Mouse (Mus musculus): Measurements from ENCODE around the gene 2510039O18Rik. TPM values are rescaled to one million over a fixed set of nuclear protein-coding genes. Genes with fewer than 3 reads are reported as not detected.

2510039O18Rik gene
- polyA plus RNA-seq, 1 experiment from 2014 or later: 23.5 TPM

GRCm38 (mm10) chr4:147995311-147995710 is 54.6 kb downstream of the 2510039O18Rik start:
- no peak for ATAC-seq (ENCODE audit: insufficient number of reproducible peaks, insufficient read depth, low FRiP score, low TSS enrichment, low read depth)
- Histone ChIP-seq H3K4me2 (no peak overlapping the region), H3K9ac (replicated peaks) (no peak overlapping the region), H3K27me3 (no peaks in the 10 kb centered on the region), H3K27ac (no peak overlapping the region), H3K36me3 (no peaks in the 10 kb centered on the region), H3K4me1 (replicated peaks) (no peaks in the 10 kb centered on the region), H3K4me3 (replicated peaks) (no peak overlapping the region), H3K9me3 (no peaks in the 10 kb centered on the region)
- 84% methylated on average over 3 of the region's 3 CpGs for WGBS

Other genes with a start within 250 kb of the 2510039O18Rik start
- gene Zfp534, start 238.3 kb upstream of the 2510039O18Rik start, polyA plus RNA-seq (2016; fragmentation: Nextera tagmentation; extraction: Ambion mirVana): not detected in 2 replicates
- 8.0 and 8.4 TPM in 2 replicates for gene Zfp984, start 131.1 kb upstream of the 2510039O18Rik start, polyA plus RNA-seq (2016; fragmentation: Nextera tagmentation; extraction: Ambion mirVana)
- gene Zfp933, start 92.5 kb upstream of the 2510039O18Rik start, polyA plus RNA-seq (2016; fragmentation: Nextera tagmentation; extraction: Ambion mirVana): 6.1 and 6.4 TPM in 2 replicates
- gene Miip, start 72.1 kb upstream of the 2510039O18Rik start, polyA plus RNA-seq (2016; fragmentation: Nextera tagmentation; extraction: Ambion mirVana): 48.4 and 49.1 TPM in 2 replicates
- 14.1 and 14.8 TPM in 2 replicates for gene Fv1, start 71.9 kb upstream of the 2510039O18Rik start, polyA plus RNA-seq (2016; fragmentation: Nextera tagmentation; extraction: Ambion mirVana)
- 32.3 and 32.5 TPM in 2 replicates for gene Mfn2, start 36.2 kb upstream of the 2510039O18Rik start, polyA plus RNA-seq (2016; fragmentation: Nextera tagmentation; extraction: Ambion mirVana)
- 51.2 and 56.3 TPM in 2 replicates for gene Plod1, start 4.1 kb upstream of the 2510039O18Rik start, polyA plus RNA-seq (2016; fragmentation: Nextera tagmentation; extraction: Ambion mirVana)
- gene Nppb, start 44.9 kb downstream of the 2510039O18Rik start, polyA plus RNA-seq (2016; fragmentation: Nextera tagmentation; extraction: Ambion mirVana): 0.28 TPM in 1 of 2 replicates, not detected in the other
- 0.74 and 1.5 TPM in 2 replicates for gene Nppa, start 59.8 kb downstream of the 2510039O18Rik start, polyA plus RNA-seq (2016; fragmentation: Nextera tagmentation; extraction: Ambion mirVana)
- gene Clcn6, start 97.9 kb downstream of the 2510039O18Rik start, polyA plus RNA-seq (2016; fragmentation: Nextera tagmentation; extraction: Ambion mirVana): 8.5 and 8.8 TPM in 2 replicates
- gene Mthfr, start 98.2 kb downstream of the 2510039O18Rik start, polyA plus RNA-seq (2016; fragmentation: Nextera tagmentation; extraction: Ambion mirVana): 27.3 and 28.9 TPM in 2 replicates
- gene Agtrap, start 147.1 kb downstream of the 2510039O18Rik start, polyA plus RNA-seq (2016; fragmentation: Nextera tagmentation; extraction: Ambion mirVana): 11.2 and 12.0 TPM in 2 replicates
- 104 and 107 TPM in 2 replicates for gene Mad2l2, start 189.5 kb downstream of the 2510039O18Rik start, polyA plus RNA-seq (2016; fragmentation: Nextera tagmentation; extraction: Ambion mirVana)
- 1.8 and 1.9 TPM in 2 replicates for gene Draxin, start 189.8 kb downstream of the 2510039O18Rik start, polyA plus RNA-seq (2016; fragmentation: Nextera tagmentation; extraction: Ambion mirVana)
- gene Fbxo6, start 211.2 kb downstream of the 2510039O18Rik start, polyA plus RNA-seq (2016; fragmentation: Nextera tagmentation; extraction: Ambion mirVana): 11.8 and 11.9 TPM in 2 replicates
- gene Fbxo44, start 219.6 kb downstream of the 2510039O18Rik start, polyA plus RNA-seq (2016; fragmentation: Nextera tagmentation; extraction: Ambion mirVana): 17.5 and 18.7 TPM in 2 replicates
- 2.5 and 3.3 TPM in 2 replicates for gene Fbxo2, start 219.7 kb downstream of the 2510039O18Rik start, polyA plus RNA-seq (2016; fragmentation: Nextera tagmentation; extraction: Ambion mirVana)